Mouse (Mus musculus) frontal cortex, postnatal 36 days (tissue): ENCODE data around the gene Rnase1.
"Not testable (repeated sequence)": the region's sequence is repeated elsewhere in the genome, so short reads cannot be mapped to it uniquely, and the experiment has no call there.

Experiments
- DNase-seq, 2 experiments: peaks; one replicate each; pipeline ENCODE4 v3.0.0; 2022; ENCODE audit warnings: low spot score in 2 of 2

Rnase1 gene

DNA sequence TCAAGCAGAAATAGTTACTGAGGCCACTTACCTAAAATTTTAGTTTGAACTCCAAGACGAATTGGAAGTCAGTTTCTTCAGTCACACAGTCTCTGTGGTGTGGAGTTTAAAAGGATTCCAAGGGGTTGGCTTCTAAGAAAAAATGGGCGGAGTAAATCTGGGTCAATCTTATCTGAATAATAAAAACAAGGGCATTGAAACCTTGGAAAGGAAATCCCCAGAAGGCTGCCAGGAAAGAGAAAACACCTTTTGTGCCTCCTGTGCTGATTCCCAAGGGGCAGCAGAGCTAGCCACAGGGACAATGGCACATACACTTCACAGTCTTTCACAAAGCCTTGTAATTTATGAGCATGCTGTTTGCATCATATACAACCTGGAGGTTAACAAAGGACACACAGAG, at the start of gene Rnase1:
Rnase1 (minus strand) TSS at position 101 of the 400 bp plus-strand sequence.
- no peak for DNase-seq

- no peak for DNase-seq
Measured at GRCm38 (mm10) chr14:51195681-51196080, 49.1 kb upstream of the Rnase1 start.

- not testable (repeated sequence) for DNase-seq
Measured at GRCm38 (mm10) chr14:51181051-51181450, 34.5 kb upstream of the Rnase1 start.

DNA sequence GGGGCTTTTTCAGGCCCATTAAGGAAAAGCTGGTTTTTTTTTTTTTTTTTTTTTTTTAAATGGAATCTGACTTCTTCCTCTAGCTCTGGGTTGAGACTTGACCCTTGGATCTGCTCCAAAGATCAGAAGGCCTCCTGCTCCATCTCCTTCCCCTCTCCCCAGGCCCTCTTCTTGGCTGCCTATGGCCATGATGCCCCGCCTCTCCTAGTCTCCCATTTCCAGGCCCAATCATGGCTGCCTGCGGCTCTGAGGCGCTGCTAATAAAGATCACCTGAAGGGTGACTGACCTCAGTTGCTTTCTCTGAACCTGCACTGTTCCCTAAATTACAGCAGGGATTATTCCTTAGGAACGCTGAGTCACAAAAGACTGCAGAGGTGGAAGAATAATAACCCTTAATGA, 27.3 kb upstream of the Rnase1 start:
- no peak for DNase-seq

- DNase-seq, result peak; percentile 8 to 17
Measured at GRCm38 (mm10) chr14:51172947-51173346, 26.4 kb upstream of the Rnase1 start.

- peak; percentile 20 to 33 for DNase-seq
Measured at GRCm38 (mm10) chr14:51172095-51172865, 25.7 kb upstream of the Rnase1 start.

DNA sequence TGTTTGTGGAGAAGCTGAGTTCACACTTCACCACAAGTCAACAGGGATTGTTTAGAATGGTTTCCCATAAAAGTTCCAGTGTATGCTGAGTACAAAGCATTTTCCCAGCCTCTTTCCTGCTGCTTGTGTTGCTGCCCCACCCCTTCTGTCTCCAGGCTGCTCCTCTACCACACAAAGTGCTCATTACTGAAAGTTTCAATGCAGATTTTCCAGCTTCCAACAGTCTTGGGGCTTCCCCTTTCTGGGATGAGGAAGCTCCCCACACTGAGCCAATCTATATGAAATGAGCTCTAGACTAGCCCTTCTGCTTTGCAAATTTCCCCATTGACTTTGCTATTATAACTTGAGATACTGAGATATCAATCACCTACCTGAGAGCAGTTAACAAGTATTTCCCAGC, 19.5 kb upstream of the Rnase1 start:
- DNase-seq, result no peak

DNA sequence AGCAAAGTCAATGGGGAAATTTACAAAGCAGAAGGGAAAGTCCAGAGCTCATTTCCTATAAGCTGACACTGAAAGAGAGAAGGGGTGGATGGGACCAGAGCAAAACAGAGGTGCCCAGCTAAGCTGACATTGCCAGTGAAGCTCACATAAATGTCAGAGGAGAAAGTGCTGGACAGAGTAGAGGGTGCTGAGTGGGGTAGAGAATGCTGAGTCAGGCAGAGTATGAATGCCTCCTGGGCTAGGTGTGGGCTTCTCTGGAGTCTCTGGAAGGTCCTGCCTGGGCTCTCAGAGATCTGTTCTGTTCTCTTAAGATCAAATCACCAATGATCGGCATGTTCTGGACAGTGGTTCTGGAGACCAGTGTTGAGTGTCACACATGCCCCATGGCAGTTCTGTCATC, 18.9 kb upstream of the Rnase1 start:
- DNase-seq, result no peak

DNA sequence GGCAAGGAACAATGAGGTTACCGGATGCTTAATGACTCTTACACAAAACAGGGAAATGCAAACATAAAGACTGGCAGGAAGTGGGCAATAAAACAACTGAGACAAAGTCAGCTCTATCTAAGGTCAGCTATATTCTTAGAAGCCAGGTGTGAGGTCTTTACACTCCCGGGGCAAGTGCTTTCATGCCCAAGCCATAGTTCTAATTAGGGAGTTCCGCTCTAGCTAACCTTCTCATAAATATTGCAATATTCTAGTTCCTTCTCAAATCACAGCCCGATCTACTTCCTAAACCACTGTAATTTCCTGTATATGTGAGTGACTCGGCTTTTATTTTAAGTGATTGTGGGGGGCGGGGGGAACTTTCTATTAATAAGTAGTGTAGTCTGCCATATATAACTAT, 16.7 kb upstream of the Rnase1 start:
- DNase-seq, result not testable (repeated sequence)

DNA sequence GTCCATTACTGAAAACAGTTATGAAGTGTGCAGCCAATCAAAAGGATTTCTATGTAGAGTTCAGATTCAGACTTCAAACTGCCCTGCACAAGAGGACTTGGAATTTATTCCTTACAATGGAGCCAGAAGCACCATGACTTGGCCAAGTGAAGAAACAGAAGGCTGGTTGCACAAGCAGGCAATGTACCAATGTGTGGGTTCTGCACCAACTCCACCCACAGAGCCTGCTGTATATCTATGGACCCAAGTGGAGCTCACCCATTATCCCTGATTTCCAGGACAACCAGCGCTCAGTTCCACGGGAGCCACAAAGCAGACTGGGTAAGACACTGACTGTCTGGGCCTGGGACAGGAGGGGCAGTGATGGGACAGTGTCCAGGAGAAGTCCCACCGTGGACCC, 15.4 kb upstream of the Rnase1 start, which contains the start of gene Rnase2b:
Rnase2b (plus strand) TSS at position 285 of the 400 bp plus-strand sequence.
- peak in 1 of 2 experiments; percentile 16 for DNase-seq

- no peak for DNase-seq
Measured at GRCm38 (mm10) chr14:51157072-51157471, 10.5 kb upstream of the Rnase1 start.

GRCm38 (mm10) chr14:51156736-51157068, 10.1 kb upstream of the Rnase1 start:
- no peak for DNase-seq

DNA sequence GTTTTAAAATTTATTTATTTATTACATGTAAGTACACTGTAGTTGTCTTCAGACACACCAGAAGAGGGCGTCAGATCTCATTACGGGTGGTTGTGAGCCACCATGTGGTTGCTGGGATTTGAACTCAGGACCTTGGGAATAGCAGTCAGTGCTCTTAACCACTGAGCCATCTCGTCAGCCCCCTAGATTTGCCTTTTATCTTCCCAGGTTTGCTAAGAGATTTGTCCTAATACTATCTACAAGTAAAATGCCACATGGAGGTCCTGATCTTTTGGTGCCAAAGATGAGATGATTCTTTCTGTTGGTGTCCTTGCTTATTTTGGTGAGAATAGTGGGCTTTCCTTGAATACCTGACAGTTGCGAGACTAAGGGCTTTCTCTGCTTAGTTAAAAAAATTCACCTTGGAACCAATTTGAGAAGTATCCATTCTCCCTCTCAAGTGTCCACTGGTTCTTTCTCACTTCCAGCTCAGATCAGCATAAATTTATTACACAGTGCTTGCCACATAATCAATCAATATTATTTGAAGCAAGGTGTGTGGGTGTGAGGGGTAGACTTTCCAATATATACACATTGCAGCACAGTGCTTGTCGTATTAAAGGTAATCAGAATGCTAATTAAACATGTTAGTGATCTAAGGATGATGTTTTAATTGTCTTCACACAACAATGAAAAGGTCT, 9.6 kb upstream of the Rnase1 start:
- DNase-seq, result no peak

GRCm38 (mm10) chr14:51152249-51152870, 5.8 kb upstream of the Rnase1 start:
- no peak for DNase-seq

DNA sequence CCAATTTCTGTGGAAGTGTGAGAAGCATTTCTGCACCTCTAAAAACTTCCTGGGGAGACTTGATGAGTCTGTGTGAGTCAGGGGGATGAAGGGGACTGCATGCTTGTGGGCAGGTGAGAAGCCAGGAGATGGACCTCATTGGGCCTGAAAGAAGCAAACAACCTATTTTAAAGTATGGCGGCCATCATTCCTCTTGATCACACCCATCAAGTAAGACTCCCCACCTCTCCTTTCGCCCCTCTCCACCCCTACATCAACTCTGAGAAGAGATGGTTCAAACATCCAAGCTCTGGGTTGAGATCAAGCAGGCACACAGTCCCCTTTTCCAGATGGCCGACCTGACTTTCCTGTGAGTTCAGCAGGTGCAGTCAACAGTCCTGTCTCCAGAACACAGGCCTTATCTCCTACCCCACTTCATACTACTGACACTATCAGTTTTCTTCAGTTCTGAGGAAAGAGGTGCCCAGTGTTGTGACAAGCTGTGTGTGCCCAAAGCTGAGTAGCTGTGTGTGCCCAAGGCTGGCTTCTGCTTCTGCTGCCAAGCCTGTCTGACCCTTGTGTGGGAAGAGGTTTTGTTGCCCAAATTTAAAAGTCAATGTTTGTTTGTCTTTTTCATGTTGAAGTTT, 3.7 kb upstream of the Rnase1 start:
- DNase-seq, result no peak

GRCm38 (mm10) chr14:51149164-51149563, 2.6 kb upstream of the Rnase1 start:
- DNase-seq, result no peak

DNA sequence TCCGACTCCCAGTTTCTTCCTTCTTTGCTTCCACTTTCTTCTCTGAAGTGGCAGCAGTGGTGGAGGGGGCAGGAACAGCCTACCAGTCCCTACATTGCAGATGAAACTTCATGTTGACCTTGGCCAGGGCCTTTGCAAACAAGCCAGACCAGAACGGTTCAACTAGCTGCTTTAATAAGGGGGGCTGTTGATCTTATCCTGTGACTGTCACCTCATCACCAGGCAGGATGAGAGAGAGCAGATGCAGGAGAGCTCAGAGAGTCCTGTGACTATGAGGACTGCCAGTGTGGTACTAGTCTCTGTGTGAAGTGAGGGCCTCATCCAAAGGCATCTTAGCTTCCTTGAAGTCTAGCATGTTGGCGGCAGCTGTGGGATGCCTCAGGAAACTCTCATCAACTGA, 1.4 kb upstream of the Rnase1 start:
- no peak for DNase-seq

DNA sequence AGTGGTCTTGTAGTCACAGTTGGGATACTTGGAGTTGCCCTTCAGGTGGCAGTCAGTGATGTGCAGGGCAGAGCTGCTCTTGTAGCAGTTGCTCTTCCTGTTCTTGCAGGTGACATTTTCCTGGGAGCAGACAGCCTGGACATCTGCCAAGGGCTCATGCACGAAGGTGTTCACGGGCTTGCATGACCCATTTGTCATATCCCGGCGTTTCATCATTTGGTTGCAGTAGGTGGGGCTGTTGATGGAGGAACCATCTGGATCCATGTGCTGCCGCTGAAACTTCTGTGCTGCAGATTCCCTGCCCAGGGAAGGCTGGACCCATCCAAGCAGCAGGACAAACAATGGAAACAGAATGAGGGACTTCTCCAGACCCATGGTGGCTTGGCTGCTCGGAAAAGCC, 1.1 kb downstream of the Rnase1 start:
- DNase-seq, result no peak

DNA sequence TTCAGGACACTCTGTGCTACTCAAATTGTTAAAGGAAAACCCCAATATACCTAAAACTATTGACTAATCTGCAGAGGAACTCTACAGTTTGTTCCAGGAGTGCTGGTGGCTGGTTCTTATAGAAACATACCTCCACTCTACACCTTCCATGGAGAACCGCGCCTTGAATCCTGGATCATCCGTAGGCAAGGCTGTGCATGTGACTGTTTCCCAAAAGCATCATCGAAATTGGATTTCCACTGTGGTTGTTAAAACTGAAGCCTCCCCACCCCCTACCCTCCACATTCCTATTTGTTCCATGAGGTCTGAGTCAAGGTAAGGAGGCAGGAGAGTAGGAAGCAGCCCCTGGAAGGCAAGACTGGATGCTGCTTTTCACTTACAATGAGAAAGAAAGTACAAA, 2.1 kb downstream of the Rnase1 start:
- no peak for DNase-seq

GRCm38 (mm10) chr14:51143937-51144336, 2.6 kb downstream of the Rnase1 start:
- DNase-seq, result no peak

DNA sequence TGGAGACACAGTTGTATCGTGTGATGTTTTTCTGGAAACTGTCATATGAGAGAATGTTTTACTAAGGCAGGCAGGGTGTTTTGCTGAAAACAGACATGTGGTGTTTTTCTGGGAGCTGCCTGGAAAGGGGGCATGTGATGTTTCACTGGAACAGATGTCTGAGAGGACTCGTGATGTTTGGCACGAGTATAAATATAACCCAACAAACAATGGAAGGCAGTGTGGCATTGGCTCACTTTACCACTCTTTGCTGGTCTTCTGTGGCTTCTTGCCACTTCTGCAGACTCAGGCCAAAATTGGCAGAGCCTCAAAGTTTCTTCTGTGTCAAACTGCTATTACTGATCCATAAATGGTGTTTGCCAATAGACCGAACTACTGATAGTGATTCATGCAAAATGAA, 3.3 kb downstream of the Rnase1 start:
- peak in 1 of 2 experiments; percentile 32 for DNase-seq

- DNase-seq, result no peak
Measured at GRCm38 (mm10) chr14:51142568-51142967, 4.0 kb downstream of the Rnase1 start.
